Mouse (Mus musculus) myocyte (in vitro differentiated cells): ENCODE results near the gene Rnf216.

Experiments used
- E2F4 ChIP-seq: IDR thresholded peaks from one replicate; pipeline ENCODE4 v1.6.1; 2011; ENCODE audit warnings: mild to moderate bottlenecking, control low read depth, moderate library complexity; ENCODE audit not compliant: insufficient read depth
- MAX ChIP-seq: IDR thresholded peaks from one replicate; pipeline ENCODE4 v1.6.1; 2011; ENCODE audit warnings: low read depth, mild to moderate bottlenecking, control low read depth
- MYOG ChIP-seq, 3 experiments: IDR thresholded peaks; one replicate each; pipeline ENCODE4 v1.6.1; 2011; ENCODE audit warnings: control low read depth in 2 of 3, low read depth in 2 of 3, mild to moderate bottlenecking in 2 of 3; ENCODE audit not compliant: insufficient read length in 2 of 3, control insufficient read depth in 1 of 3, insufficient read depth in 1 of 3
- POLR2A ChIP-seq: IDR thresholded peaks from one replicate; pipeline ENCODE4 v1.6.1; 2011; ENCODE audit warnings: low read depth, mild to moderate bottlenecking, control low read depth, moderate library complexity; ENCODE audit not compliant: insufficient read length
- POLR2AphosphoS2 ChIP-seq: IDR thresholded peaks from one replicate; pipeline ENCODE4 v1.6.1; 2011; ENCODE audit warnings: low read depth, control low read depth; ENCODE audit not compliant: insufficient read length
- REST ChIP-seq: IDR thresholded peaks from one replicate; pipeline ENCODE4 v1.6.1; 2011; ENCODE audit warnings: mild to moderate bottlenecking, control low read depth, moderate library complexity; ENCODE audit not compliant: insufficient read depth, insufficient read length
- SRF ChIP-seq: IDR thresholded peaks from one replicate; pipeline ENCODE4 v1.6.1; 2011; ENCODE audit warnings: low read depth; ENCODE audit not compliant: control insufficient read depth, insufficient read length
- TCF12 ChIP-seq: IDR thresholded peaks from one replicate; pipeline ENCODE4 v1.6.1; 2011; ENCODE audit warnings: mild to moderate bottlenecking, control low read depth; ENCODE audit not compliant: poor library complexity, insufficient read depth, severe bottlenecking
- USF1 ChIP-seq: IDR thresholded peaks from one replicate; pipeline ENCODE4 v1.6.1; 2011; ENCODE audit warnings: low read depth, mild to moderate bottlenecking, control low read depth, moderate library complexity

DNA sequence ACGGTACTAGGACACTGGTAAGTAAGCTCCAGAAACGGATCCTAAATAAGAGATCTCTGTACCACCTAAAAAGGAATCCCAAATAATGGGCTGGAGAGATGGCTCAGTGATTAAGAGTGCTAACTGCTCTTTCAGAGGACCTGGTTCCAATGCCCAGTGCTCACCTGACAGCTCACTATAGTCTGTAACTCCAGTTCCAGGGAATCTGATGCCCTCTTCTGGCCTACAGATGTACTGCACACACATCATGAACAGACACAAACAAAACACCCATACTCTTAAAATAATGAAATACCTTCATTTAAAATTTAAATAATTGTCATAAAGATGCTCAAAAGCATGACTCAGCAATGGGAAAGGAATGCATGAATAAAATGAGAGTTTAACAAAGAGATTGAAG lies 36.7 kb upstream of the Rnf216 start:
- TF ChIP-seq USF1: no peak
- no peak for TF ChIP-seq POLR2A
- no peak for TF ChIP-seq MYOG (IDR thresholded peaks at IDR 0.05; ENCODE audit: control insufficient read depth in 1 of 3, insufficient read depth in 1 of 3, insufficient read length in 2 of 3, low read depth in 2 of 3)
- no peak for TF ChIP-seq E2F4
- TF ChIP-seq MAX: no peak
- no peak for TF ChIP-seq POLR2AphosphoS2
- no peak for TF ChIP-seq TCF12
- no peak for TF ChIP-seq REST
- no peak for TF ChIP-seq SRF
